Mouse (Mus musculus): ENCODE measurements at regions not wholly inside any gene's neighbourhood (a gene's known extent, or its start where the extent isn't known, plus 50 kb on each side); places are given as distances from the start of the nearest gene placed in this dataset.

DNA sequence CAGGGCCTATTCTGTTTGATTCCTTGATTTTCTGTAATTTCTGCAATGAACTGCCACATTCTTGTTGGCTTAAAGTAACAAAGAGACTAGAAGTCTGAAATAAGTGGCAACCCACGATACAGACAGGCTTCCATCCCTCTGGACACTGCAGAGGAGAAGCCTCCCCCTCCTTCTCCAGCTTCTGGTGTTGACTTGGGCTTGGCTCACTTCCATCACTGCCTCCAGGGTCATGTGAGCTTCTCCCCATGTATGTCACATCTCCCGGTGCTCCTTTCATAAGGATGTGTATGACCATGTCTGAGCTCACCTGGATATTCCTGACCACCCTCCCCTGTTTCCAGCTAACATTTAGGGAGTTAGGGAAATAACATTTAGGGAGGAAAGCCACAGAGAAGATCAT is 75.6 kb downstream of the Cops8 start:
- no peak for TF ChIP-seq CTCF (IDR thresholded peaks at IDR 0.05; ENCODE audit: low read depth, low read length)
- TF ChIP-seq POLR2A (IDR thresholded peaks at IDR 0.05; ENCODE audit: extremely low read depth, insufficient read depth, low read length) = no peak

Measured in liver, adult 2 months (tissue).